Mouse (Mus musculus): ENCODE measurements around the gene Crip3.

DNA sequence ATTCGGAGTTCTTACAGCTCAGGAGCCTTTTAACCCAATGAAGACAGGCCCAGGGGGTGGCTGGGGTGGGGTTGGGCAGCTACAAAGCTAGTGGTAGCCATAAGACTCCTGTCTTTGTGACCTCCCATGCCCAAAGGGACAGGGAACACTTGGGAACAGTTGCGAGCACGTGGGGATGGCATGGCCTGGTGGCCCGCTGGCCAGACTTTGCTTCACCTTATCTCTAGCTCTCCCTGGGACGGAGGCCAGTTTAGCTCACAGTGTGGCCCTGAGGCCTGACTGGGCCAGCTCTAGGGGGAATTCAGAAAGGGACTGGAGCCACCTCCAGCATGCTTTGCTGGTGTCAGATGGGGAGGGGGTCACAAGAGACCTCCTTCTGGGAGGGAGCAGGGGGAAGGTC is 33.5 kb downstream of the Crip3 start:
- TF ChIP-seq USF1 (IDR thresholded peaks at IDR 0.05; ENCODE audit: low read depth) (no peak), TCF12 (IDR thresholded peaks at IDR 0.05; ENCODE audit: insufficient read depth, poor library complexity, severe bottlenecking) (no peak), POLR2A (IDR thresholded peaks at IDR 0.05; ENCODE audit: insufficient read length, low read depth) (no peak), CEBPB (IDR thresholded peaks at IDR 0.05; ENCODE audit: insufficient read depth, poor library complexity, severe bottlenecking) (no peak), MAX (IDR thresholded peaks at IDR 0.05; ENCODE audit: low read depth) (no peak), MYOG (IDR thresholded peaks at IDR 0.05; ENCODE audit: control insufficient read depth in 1 of 3, insufficient read depth in 1 of 3, insufficient read length in 2 of 3, low read depth in 2 of 3) (no peak), REST (IDR thresholded peaks at IDR 0.05; ENCODE audit: insufficient read depth, insufficient read length) (no peak)
